Mouse (Mus musculus): Measurements from ENCODE around the gene Cfap45. TPM values are rescaled to one million over a fixed set of nuclear protein-coding genes. Genes with fewer than 3 reads are reported as not detected.

The Cfap45 gene
- polyA plus RNA-seq, 1 experiment from 2014 or later, result 0.40 TPM

Other genes with a start within 250 kb of the Cfap45 start
- 0.20 and 0.52 TPM in 2 replicates for gene Atp1a2, start 222.7 kb upstream of the Cfap45 start, polyA plus RNA-seq (2015; fragmentation: Nextera tagmentation; extraction: Ambion mirVana)
- gene Kcnj9, start 191.5 kb upstream of the Cfap45 start, polyA plus RNA-seq (2015; fragmentation: Nextera tagmentation; extraction: Ambion mirVana), result 0.04 and 0.09 TPM in 2 replicates
- 0.07 and 0.09 TPM in 2 replicates for gene Kcnj10, start 179.6 kb upstream of the Cfap45 start, polyA plus RNA-seq (2015; fragmentation: Nextera tagmentation; extraction: Ambion mirVana)
- gene Pigm, start 144.3 kb upstream of the Cfap45 start, polyA plus RNA-seq (2015; fragmentation: Nextera tagmentation; extraction: Ambion mirVana), result 1.7 and 1.8 TPM in 2 replicates
- gene Slamf9, start 45.4 kb upstream of the Cfap45 start, polyA plus RNA-seq (2015; fragmentation: Nextera tagmentation; extraction: Ambion mirVana), result 1.0 and 1.1 TPM in 2 replicates
- gene Igsf9, start 39.0 kb upstream of the Cfap45 start, polyA plus RNA-seq (2015; fragmentation: Nextera tagmentation; extraction: Ambion mirVana), result 0.81 and 2.5 TPM in 2 replicates
- gene Tagln2, start 20.8 kb upstream of the Cfap45 start, polyA plus RNA-seq (2015; fragmentation: Nextera tagmentation; extraction: Ambion mirVana), result 112 and 113 TPM in 2 replicates
- gene Vsig8, start 35.1 kb downstream of the Cfap45 start, polyA plus RNA-seq (2015; fragmentation: Nextera tagmentation; extraction: Ambion mirVana), result 0.05 TPM in 1 of 2 replicates, not detected in the other
- gene Slamf8, start 69.8 kb downstream of the Cfap45 start, polyA plus RNA-seq (2015; fragmentation: Nextera tagmentation; extraction: Ambion mirVana), result 0.11 and 0.15 TPM in 2 replicates
- gene Fcrl6, start 81.8 kb downstream of the Cfap45 start, polyA plus RNA-seq (2015; fragmentation: Nextera tagmentation; extraction: Ambion mirVana), result 0.17 TPM in 1 of 2 replicates, not detected in the other
- gene Dusp23, start 112.2 kb downstream of the Cfap45 start, polyA plus RNA-seq (2015; fragmentation: Nextera tagmentation; extraction: Ambion mirVana), result 5.4 and 5.6 TPM in 2 replicates
- gene Crp, start 177.3 kb downstream of the Cfap45 start, polyA plus RNA-seq (2015; fragmentation: Nextera tagmentation; extraction: Ambion mirVana), result 74.8 and 74.9 TPM in 2 replicates